Mouse (Mus musculus): ENCODE data around the gene Prkch.

Prkch gene

DNA sequence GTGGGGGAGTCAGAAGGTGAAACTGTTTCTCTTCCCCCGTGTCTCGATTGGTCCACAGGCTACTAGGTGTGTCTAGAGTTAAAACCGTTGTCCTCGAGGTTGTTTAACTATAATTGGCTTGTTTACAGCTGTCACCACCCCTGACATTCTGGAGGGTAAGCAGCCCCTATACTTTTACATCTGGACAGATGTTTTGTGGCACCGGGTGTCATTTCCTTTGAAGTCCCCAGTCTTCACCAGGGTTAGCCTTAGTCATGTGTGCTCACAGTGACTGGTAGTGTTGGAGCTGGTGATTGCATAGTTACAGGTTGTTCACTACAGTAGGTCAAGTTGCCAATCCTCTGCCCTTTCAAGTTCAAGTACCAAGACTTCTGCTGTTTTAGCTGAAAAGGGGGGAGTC, 126.2 kb downstream of the Prkch start:
- no peak for DNase-seq (ENCODE audit: low spot score in 2 of 2)

DNA sequence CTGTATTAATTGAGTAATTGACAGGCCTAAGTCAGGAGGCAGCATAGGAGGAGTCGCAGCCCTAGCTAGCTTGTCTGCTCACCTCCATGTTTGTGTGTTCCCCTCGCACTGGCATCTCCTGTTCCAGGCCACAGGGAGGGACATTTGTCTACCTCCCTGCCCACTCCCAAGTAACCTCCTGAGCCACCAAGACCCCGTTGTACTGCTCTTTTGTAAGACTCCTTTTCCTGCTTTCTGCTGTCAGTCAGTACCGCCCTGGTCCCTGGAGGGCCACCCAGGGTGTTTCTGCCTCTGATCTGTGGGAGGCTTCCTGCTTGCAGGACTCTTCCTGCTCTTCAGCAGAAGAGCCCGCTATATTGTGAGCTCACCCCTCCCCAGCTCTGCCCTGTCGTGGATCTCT, 127.5 kb downstream of the Prkch start:
- DNase-seq (ENCODE audit: low spot score in 2 of 2), result no peak

DNA sequence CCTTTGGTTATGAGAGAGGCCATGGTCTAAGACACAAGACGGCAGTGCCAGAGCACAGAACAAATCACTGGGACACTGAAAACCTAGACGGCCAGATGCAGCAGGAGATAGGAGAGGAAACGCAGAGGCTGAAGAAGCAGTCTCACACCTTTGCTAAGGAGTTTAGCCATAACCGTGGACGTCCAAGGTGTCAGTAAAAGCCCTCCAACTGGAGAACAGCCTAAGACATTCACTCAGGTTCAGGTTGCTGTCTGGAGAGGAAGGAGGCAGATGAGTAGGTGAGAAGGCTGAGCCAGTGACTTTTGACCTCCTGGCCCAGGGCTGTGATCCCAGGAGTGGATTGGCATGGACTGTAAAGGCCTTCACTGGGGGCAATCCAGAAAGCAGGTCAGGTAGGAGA, 130.0 kb downstream of the Prkch start:
- no peak for DNase-seq (ENCODE audit: low spot score in 2 of 2)

DNA sequence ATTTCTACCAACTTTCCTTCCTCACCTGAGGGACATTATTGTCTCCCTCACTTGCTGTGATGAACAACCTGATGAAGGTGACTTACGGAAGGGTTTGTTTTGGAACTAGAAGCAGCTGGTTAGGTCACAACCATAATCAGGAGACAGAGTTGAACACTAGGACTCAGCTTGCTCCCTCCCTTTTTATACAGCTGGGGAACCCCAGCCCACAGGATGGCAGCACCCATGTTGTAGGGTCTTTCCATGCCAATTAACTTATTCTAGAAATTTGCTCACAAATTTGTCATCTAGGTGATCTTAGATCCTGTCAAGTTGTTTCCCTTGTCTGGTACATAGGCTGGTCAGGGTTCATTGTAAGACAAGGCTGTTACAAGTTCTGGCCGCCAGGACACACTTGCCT, 130.7 kb downstream of the Prkch start:
- no peak for DNase-seq (ENCODE audit: low spot score in 2 of 2)

DNA sequence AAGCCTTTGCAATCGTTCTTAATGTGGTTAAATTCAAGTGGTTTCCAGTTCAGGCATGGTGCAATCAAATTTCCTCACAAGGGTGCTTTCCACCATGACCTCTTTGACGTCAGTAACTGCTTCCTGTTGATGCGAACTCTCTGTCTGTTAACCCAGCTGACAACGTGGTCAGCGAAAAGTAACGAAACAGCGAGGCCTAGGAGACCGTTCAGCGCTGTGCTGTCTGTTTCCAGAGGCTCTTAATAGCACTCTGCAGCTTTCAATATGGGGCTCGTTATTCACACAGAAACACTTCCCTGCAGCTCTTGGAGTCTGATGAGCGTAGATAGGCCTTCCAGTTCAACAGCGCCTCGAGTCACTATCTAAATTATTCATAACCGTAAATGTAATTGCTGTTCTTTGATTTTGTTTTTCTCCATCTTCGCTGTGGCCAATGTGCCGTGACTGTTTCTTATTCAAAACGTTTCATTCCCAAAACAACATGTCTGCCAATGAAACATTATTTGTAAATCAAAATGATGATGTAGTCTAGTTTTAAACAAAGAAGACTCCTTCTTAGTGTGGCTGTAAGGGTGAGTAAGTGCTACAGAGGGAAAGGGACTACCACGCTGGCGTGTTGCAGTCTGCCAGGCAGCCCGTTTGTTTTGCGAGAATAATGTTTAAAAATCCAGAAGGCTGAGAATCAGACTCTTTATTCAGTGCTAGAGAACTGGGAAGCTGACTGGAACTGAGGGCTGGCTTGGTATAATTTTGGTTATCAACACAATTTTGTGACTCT, 131.5 kb downstream of the Prkch start:
- DNase-seq (ENCODE audit: low spot score in 2 of 2), result no peak

DNA sequence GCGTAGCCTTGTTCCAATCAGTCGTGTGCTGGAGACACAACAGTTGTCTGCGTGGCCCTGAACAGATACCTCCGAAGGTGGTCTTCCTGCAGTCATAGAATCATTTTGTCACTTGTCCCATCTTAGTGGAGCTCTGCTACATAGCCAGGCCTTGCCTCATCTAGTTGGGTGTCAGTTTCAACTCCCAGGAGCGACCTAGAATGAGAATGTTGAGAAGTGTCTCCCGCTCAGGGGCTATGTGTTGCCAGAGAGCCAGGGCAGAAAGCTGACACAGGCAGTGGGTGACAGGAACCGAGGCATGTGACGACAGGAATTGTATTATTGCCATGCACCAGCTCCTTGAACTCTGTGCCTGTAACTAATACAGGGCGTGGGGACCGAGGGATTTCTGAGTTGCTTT, 133.4 kb downstream of the Prkch start:
- no peak for DNase-seq (ENCODE audit: low spot score in 2 of 2)

DNA sequence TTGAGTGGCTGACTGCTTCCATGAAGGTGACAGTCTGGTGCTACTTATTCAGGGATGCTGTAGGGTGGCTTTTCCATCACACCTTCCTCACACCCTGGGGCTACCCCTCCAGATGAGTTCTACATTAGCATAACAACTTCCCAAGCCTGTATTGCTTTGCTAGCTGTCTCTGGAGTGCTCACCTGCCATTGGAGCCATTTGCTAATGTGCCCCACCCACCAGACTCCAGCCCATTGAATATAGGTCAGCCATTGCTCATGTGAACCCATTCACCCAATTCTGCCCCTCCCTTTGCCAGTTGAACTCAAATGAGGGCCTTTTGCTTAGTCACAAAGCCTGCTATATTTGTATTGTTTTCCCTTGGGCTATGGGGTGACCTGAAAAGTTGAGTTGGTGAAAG, 135.2 kb downstream of the Prkch start:
- DNase-seq (ENCODE audit: low spot score in 2 of 2), result no peak

DNA sequence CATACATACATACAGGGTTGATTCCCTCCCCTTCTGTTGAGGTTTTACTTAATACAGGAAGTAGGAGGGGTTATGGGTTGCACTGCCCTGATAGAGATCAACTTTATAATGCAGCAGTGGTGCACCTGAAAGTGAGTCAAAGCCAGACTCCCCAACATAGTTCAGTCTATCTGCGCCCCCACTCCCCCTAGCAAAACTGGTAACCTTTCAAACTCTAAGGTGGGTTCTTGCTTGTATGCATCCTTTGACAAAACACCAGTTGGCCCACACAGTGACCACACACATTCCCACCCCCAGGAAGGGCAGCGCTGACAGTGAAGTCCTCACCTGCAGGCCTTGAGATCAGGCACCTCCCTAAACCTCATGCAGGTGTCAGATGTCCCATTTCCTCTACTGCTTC, 135.9 kb downstream of the Prkch start:
- no peak for DNase-seq (ENCODE audit: low spot score in 2 of 2)

DNA sequence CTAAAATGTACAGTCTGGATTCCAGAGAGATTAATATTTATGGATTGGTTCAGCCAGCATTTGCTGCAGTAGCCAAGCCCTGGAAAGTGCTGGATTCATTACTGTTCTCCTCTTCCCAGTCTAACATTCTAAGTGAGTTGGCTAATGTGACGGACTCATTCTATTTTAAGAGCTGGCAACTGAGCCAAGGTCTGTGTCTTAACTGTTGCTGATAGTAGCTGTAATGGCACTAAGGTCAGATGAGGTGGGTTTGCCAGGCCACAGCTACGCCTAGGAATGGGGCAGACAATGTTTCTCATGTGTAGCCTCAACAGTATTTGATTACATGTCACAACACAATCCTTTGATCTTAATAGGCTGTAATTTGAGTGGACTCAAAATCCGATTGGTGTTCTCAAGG, 137.5 kb downstream of the Prkch start:
- no peak for DNase-seq (ENCODE audit: low spot score in 2 of 2)

DNA sequence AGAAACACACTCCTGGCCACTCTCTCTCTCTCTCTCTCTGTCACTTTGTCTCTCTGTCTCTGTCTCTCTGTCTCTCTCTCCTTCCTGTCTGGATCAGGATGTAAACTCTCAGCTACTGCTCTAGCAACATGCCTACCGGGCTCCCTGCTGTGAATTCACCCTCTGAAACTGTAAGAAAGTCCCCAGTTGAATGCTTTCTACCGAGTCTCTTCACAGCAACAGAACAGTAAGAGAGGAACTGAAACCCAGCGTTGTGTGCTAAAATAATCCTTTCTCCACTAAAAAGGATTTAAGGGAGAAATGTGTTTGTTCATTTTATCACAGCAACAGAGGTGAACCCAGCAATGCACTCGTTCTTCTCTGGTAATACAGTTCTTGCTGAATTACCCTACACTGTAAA, 138.5 kb downstream of the Prkch start:
- no peak for DNase-seq (ENCODE audit: low spot score in 2 of 2)

DNA sequence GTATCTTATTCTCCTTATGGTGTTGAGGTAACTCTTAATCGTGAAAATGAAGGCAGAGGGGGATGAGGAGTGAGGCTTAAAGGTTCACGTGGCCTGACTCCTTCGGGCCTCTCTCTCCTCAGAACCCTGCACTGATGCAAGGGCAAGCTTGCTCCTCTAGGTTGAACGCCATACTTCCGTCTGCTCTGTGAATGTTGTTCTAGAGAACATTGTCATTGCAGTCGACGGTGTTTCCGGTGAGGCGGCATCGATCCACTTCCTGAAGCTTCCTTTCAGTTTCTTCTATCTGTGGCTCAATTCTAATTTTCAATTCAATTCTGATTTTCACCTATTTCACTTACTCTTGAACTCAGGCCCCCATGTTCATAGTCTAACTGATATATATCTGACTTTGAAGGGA, 139.3 kb downstream of the Prkch start:
- DNase-seq (ENCODE audit: low spot score in 2 of 2), result no peak

DNA sequence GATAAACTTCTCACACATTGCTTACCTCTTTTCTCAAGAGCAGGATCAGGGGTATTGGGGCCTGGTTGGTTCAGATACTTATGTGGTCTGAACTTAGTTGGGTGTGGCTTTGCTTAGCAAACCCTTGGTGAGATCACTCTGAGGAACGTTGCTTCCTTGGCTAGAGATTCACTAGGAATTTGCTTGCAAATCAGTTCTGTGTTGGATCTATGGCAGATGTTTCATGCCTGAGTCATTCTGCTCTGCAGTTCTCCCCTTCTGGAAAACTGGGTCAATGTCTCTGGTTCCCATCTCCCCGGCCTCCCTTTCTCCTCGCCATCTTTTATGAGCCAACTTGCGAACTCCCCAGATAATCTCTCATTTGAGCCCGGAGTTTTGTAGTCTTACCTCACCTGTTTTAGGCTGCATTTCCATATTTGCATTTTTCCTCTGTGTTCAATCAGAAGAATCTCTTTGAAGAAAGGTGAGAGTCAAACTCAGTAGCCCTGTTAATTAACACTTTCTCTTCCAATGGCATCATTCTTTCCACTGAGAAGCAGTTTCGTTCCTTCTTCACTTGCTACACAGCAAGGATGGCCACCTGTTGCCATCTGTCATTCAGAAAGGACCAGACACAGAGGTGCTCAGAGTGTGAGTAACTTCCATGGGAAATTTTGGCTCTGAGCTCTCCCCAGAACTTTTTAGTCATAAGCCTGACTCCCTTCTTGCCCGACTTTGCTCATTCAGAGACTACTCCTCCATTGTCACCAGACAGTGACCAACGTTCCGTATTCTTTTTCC, 141.4 kb downstream of the Prkch start:
- no peak for DNase-seq (ENCODE audit: low spot score in 2 of 2)

DNA sequence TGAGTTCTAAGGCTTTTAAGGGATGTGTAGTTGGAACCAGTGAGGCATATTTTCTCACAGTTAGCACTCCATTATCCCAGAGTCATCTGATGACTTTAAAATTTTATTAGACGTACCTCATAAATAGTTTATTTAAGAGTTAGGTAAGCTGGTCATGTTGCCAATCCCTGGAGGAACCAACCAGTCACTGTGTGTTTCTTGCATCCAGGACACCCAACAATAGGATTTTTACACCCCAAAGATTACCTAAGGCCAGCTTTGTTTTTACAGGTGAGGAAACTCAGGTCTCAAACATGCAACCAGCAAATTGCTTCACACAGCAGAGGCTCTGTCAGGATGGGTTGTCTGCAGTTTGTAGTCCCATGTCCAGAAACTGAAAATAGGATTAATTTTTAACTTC, 142.4 kb downstream of the Prkch start:
- DNase-seq (ENCODE audit: low spot score in 2 of 2), result no peak

DNA sequence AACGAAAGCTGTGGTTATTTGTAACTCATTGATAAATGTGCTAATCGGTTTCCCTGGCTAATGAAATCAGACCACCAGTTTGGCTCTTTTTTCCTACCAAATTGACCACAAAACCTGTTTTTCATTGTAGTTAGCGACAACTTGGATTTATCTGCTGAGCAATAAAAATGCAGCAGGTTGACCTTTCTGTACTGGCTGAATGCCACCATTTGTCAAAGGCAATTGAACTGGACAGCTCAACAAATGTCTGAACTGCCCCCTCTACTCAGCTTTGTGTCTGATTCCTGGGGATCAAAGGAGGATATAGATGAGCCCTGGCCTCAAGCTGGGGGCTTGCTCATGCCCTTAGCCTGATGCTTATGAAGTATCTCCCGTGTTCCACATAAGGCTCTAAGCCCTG, 146.0 kb downstream of the Prkch start:
- no peak for DNase-seq (ENCODE audit: low spot score in 2 of 2)

DNA sequence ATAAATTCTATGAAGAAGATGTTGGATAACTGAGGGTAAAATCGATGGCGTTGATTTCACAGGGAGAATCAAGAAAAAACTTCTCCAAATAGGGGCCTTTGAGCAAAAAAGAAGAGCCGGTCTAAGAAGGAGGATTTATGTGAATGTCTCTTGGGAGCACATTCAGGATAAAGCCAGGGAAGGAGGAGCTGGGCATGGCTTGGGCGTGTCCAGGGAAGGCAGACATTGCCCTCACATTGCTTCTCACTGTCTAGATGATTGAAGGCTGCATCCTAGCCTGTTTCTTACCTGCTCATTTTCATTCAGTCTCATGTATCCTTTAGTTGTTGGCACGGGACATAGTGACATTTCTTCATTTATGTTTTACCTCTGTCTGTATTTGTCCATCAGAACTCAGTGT, 146.5 kb downstream of the Prkch start:
- no peak for DNase-seq (ENCODE audit: low spot score in 2 of 2)

DNA sequence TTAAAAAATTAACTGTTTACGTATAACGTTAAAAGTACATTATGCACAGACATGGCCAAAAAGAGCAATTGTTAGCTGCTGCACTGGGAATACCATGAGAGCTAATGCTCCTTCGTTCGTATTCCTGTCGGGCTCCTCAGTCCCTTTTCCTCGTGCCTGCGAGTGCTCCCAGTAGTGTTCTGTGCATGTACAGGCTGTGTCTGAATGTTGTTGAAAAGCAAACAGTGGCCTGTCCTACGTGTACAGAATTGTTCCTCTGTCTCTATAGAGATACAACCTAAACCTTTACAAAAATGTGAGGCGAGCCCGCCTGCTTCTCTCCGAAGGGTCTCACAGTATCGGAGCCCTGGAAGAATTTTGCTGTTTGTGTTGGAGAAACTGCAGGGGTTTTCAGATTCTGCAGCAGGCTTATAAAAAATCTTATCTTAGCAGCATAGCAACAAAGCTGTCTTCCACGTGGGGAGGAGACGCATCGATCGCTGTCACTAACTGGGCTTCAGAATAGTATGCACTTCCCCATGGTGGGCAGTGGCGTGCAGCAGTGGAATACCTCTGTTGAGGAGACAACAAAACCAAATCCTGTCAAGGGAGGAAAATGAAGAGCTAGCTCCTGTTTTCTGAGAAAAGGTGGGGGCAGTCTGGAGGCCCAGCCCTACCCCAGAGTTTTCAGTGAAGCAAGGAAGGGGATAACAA, 147.4 kb downstream of the Prkch start:
- DNase-seq (ENCODE audit: low spot score in 2 of 2), result no peak

DNA sequence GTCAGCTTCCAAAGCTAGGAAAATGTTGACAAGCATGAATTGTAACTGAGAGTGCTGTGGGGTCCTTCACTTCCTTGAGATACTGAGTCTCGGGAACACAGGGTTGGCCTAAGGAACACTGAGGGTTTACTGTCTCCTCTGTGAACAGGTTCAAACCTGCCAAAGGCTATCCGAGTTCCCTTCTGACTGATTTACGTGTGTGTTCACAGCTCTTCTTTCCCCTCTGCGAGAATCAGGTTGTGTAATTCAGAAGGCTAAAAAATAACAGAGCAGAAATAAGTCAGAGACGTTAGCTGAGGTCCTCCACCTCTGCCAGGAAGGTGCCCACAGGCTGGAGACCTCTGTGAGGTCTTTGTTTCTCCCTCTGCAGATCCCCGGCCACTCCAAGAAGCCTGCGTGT, 148.3 kb downstream of the Prkch start:
- DNase-seq (ENCODE audit: low spot score in 2 of 2), result no peak

DNA sequence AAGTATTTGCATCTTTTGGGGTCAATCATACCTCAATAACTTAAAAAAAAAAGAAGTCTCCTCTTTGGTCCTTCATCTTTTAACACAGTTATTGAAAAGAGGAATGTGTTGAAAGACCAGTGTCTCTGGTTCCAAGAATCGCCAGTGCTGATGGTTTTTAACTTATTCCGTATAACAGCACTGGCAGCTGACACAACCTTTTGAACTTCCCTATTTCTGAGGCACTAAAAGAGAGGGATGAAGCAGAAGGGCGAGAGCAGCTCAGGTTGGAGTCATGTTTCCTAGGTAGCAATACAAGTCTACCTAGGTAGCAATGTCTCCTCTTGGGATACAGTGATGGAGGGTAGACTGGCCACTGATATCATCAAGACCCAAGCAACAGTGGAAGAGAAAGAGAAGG, 152.3 kb downstream of the Prkch start:
- DNase-seq (ENCODE audit: low spot score in 2 of 2), result no peak

DNA sequence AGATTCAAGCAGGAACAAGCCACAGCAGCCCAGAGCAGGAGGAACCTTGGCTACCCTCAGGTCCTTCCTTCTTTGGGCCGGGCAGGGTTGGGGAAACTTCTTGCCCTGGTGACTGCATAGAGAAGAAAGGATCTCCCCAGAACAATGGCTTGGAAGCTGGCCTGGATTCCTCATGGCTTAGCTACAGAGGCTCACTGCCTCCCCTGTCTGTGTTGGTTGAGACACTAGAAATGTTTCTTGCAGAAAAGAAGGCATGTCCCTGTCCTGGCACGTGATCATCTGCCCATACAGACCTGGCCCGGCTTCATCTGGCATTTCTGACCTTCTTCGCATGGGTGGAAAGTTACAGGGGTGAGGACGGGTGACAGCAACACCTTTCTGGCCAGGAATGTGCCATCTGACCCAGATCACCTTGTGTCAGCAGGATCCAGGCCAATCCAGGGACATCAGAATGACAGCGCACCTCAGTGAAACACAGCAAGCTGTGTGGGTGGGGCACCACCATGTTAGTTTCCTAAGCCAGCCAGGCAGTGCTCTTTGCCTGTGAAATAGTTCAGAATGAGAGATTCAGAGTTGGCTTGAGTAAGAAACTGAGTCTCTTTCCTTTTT, 155.1 kb downstream of the Prkch start:
- no peak for DNase-seq (ENCODE audit: low spot score in 2 of 2)

DNA sequence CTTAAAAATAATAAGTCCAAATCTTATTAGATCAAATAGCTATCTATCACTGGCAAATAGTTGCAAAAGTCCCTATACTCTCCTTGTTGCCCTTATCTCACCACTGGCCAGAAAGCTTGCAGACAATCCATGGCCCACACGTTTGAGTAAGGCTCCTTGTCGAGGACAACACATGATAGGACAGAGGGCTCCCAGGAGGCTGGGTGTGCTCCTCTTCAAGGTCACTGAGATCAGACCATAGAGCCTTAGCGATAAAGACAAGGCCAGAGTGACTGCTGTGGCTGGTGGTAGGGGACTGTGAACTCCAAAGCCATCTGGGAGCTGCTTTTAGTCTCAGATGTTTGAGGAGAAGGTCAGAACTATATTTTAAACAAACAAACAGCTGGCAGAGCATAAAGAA, 158.0 kb downstream of the Prkch start:
- DNase-seq (ENCODE audit: low spot score in 2 of 2), result no peak

DNA sequence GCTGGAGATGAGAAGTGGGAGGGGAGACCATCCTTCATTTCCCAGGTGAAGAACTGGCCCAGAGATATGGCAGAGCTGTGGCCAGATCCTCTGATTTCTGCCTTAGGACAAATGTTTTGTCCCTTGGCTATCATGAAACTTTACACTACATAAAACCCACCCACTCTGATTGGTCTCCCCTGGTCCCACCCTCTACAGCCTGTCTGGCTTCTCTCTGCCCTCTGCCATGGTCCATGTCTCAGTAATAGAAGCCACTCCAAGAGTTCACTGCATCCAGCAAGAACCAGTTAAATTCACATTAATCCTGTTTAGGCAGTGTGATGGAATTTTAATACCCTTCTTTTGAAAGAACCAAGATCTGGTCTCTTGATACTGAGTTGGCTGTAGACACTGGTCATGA, 158.5 kb downstream of the Prkch start:
- DNase-seq (ENCODE audit: low spot score in 2 of 2), result no peak

DNA sequence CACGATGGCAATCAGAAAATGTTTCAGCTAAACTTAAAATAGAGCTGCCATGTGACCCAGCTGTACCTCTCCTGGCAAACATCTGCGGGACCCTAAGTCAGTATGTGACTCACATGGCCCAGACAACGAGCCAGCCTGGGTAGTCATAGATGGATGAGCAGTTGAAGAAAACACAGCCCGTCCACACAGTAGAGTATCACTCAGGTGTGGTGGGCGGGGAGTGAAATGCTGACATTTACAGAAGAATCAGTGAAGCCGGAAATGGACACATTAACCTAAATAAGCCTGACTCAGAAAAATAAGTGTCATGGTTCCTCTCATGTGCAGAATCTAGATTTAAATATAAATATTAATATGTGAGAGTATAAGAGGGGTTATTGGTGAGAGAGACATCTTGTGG, 161.5 kb downstream of the Prkch start:
- DNase-seq (ENCODE audit: low spot score in 2 of 2), result no peak

DNA sequence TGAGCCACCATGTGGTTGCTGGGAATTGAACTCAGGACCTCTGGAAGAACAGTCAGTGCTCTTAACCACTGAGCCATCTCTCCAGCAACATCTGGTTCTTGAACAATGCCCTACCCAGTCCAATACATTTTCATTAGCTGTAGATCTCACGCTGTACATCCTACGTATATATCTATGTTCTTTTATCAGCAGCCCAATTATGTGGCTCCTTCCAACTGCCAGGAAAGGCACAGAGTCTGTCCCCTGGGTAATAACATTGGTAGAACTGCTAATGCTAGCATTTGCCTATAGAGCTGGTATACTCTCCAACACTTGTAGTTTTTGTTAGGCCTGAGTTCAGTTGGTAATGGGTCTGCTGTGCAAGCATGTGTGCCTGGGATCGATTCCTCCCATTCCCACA, 163.8 kb downstream of the Prkch start:
- no peak for DNase-seq (ENCODE audit: low spot score in 2 of 2)

All from spleen, postnatal 10 days (tissue).